Mouse (Mus musculus) ES-E14 (cell line): ENCODE results near the gene Zfr.

Experiments
- ZC3H11A ChIP-seq: IDR thresholded peaks from 2 replicates; pipeline ENCODE4 v1.6.1; 2012; ENCODE audit warnings: low read depth, mild to moderate bottlenecking, inconsistent platforms, low read length, borderline replicate concordance
- ZNF384 ChIP-seq: IDR thresholded peaks from 2 replicates; pipeline ENCODE4 v1.6.1; 2012; ENCODE audit warnings: low read depth, low read length, inconsistent platforms

- TF ChIP-seq ZNF384: no peak
- TF ChIP-seq ZC3H11A: no peak
Measured at GRCm38 (mm10) chr15:12114546-12114945, 3.1 kb upstream of the Zfr start.
